Mouse (Mus musculus) erythroblast, embryonic 14.5 days (primary cell): Measurements from ENCODE around the gene Sumf1.

Experiments
- GATA1 ChIP-seq: IDR thresholded peaks from 2 replicates; pipeline ENCODE4 v1.6.1; 2012; ENCODE audit warnings: low read length, inconsistent platforms, mixed read lengths
- TAL1 ChIP-seq: IDR thresholded peaks from 3 replicates; pipeline ENCODE4 v1.6.1; 2012; ENCODE audit warnings: low read length, inconsistent platforms, mixed read lengths

DNA sequence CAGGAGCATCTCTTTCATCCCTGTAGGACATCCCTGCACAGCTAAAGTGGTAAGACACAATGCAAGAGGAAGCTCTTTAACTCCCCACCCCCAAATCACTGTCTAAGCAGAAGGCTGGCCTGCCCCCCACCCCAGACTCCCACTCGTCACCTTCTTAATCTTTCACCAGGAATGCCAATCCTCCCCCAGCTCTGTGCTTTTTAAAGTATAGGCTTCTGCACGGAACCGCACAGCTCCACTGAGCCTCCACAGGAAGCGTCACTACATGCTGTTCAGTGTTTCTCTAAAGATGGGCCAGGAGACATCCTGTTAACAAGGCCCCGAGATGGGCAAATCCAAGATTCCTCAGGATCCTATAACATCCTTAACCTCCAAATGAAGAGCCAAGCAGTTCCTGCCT is 112.3 kb downstream of the Sumf1 start:
- TF ChIP-seq GATA1 (no peak), TAL1 (no peak)
